Mouse (Mus musculus) activated CD4-positive, CD25-positive, alpha-beta regulatory T cell, adult 9 weeks (primary cell): ENCODE data around the gene Rps28. TPM values are rescaled to one million over a fixed set of nuclear protein-coding genes. Genes with fewer than 3 reads are reported as not detected.

Experiments
- polyA plus RNA-seq: library from polyadenylated mRNA; unstranded; fragments of 100-300 nt; shearing (Covaris generic); gene quantifications from one replicate; pipeline ENCODE4 v1.2.1, GENCODE M21; 2017

Gene Rps28
- 1,074 TPM for polyA plus RNA-seq

DNA sequence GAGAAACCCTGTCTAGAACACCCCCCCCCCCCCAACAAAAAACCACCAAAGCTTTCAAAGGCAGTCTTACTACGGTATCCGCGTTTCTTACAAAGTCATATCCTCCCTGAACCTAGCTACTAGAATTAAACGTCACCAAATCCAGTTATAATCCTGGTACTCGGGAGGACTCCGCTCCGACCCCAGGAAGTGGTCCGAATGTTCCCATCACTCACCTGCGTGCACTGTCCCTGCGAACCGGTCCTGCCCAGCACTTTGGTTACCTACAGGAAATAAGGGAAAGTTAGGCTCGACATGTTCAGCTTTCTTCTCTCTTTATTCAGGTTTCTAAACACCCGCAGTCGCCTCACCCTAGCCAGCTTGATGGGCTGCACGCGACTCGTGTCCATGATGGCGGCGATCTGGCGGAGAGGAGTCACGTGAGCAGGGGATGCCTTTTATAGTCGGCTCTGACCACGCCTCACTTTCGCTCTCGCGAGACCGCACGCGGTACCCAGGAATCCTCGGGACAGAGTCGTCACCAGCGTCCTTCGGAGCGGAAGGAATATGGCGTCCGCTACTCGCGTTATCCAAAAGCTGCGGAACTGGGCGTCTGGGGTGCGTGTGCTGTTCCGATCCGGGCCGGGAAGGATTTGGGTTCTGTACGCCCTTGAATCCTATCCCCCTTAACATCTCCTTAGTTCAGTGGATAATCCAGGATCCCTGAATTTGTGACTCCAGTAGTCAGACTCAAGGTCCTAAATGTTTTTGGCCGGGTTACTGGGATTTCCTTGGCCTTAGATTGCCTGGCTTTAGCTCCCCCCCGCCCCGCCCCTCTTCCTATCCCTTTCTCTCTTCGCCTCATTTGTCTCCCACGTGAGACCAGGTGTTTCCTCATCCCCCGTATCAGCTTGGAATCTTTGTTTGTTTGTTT, at the start of gene Rps28, which contains the start of gene Ndufa7:
Gene Rps28 (minus strand): TSS at position 479 of the 913 bp plus-strand sequence.
Gene Ndufa7 (plus strand): TSS at position 489 of the 913 bp plus-strand sequence.

DNA sequence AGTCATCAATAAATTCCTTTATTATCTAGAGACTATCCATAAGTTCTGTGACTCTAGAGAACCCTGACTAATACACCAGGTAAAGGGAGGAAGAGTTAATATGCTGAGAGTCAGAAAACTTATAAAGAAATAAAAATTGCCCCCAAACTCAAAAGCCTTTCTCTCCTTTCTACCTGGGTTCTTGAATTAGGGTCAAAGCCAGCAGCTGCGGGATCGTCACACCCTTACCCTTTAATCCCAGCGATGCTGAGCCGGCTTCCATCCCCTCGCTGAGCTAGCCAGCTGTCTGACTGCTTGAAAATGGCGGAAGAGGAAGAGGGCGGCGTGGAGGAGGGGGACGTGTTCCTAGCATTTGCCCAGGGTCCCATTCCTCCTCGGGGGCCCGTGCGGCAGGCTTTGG, 49.2 kb upstream of the Rps28 start, which contains the start of gene Gm7029:
Gene Gm7029 (plus strand): TSS at position 301 of the 400 bp plus-strand sequence.

DNA sequence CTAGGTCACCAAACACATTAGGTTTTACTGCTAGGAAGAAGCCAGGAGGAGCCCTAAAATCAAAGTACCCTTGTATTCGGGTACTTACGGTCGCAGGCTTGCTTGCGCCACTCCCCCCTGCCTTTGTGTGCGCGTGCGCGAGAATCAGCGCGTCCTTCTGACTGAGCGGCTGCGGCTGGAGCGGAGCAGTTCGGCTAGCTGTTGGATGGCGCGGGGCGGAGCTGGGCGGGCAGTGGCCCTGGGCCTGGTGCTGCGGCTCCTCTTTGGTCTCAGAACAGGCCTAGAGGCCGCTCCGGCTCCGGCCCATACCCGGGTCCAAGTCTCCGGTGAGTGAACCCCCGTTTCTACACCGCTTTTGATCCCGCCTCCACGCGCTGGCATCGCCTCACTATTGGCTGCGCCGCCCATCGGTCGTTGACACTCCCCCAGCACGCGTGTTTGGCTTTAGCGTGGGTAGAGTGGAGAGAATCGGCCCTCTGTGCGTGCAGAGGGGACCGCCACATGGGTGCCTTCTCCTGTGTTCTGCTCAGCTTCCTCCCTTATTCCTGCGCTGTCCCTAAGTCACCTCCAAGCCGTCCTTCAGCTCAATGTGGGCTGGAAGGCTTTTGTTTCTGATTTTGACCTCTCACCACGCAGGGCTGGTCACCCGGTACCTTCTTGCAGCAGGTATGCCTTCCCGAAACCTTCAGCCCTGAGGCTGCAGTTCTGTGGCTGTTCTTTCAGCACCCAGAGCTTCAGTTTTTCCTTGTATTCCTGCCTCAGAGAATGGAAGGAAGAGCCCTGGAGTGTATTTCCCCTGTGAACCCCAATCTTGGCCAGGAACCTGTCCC, 18.8 kb upstream of the Rps28 start, which contains the start of gene Cd320:
Gene Cd320 (plus strand): TSS at position 126 of the 830 bp plus-strand sequence.

DNA sequence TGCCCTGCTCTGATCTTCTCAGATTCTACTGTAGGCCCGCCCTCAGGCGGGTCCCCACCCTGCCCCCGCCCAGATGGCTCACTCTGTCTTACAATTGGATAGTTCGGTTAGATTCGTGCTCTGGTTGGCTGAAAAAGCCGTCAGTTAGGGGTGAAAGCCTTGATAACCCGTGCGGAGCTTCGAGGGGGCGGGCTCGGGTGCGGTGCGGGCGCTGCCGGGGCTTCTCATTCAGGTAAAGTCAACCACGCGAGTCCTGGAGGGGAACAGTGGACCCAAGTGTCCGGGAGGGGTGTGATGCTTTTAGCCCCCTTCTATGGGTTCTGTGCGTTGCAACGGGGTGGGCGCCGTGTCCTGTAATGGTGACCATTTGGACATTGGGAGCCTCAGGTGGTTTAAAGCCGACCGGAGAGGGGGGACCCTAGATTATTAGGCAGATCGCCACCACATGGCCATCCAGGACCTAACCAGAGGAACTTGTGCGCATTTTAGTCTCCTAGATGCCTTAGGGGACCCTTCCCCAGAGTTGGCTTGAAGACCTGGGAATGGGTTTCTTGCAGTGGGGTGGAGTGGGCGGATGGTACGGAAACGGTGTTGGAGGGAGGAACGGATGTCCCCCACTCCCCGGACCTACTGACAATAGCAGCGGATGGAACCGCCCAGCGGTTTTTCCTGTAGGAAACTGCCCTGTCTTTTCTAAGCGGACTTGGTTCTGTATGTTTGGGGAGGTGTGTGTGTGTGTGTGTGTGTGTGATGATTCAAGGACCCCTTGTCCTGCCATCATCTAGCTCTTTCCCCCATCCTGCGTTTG, 13.8 kb downstream of the Rps28 start, which contains the start of gene Kank3:
Gene Kank3 (plus strand): TSS at position 186 of the 808 bp plus-strand sequence.

DNA sequence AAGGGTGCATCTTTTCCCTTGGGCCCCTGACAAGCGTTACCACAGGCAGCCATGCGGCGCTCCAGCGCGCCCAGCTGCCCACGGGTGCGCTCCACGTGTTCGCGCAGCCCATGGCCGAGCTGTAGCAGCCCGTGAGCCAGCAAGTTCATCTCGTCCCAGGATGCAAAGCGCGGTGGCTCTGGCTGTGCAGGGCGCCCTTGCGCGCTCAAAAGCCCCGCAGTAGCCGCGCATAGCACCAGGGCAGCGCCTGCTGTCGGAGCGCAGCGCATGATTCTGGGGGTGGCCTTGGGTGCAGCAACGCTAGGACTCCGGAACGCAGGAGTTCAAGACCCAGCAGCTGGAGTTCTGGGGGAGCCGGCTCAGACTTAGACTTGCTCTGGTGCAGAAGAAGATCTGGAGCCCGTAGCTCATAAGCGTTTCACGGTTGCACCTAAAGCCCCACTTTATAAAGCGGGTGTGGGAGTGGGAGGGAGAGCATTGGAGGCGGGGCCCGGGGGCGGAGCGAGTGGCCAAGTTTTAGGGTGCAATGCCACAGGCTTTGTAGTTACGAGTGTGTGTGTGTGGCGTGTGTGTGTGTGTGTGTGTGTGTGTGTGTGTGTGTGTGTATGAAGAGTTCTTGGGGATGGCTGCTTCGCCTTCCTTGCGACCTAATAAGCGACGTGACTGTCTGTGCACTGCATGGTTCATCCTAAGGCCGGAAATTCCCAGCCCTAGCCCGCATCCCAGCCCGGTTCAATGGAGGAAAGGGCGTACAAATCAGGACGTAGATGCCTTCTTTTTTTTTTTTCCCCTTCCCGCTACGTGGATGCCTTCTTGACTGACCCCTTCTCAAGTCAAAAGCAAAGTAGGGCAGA, 43.0 kb downstream of the Rps28 start, which contains the start of gene Angptl4:
Gene Angptl4 (minus strand): TSS at position 707 of the 854 bp plus-strand sequence.

Other genes with a start within 250 kb of the Rps28 start
- gene Zfp414, start 195.5 kb downstream of the Rps28 start, polyA plus RNA-seq: 58.2 TPM
- gene Pram1, start 186.5 kb downstream of the Rps28 start, polyA plus RNA-seq: 2.0 TPM
- gene Hnrnpm, start 137.7 kb downstream of the Rps28 start, polyA plus RNA-seq: 416 TPM
- 50.9 TPM for gene March2, start 105.9 kb downstream of the Rps28 start, polyA plus RNA-seq
- gene Rab11b, start 64.0 kb downstream of the Rps28 start, polyA plus RNA-seq: 298 TPM
- 4.4 TPM for gene Angptl4, start 42.7 kb downstream of the Rps28 start, polyA plus RNA-seq
- 3.4 TPM for gene Kank3, start 14.0 kb downstream of the Rps28 start, polyA plus RNA-seq
- gene Ndufa7, start within 50 bp of the Rps28 start, polyA plus RNA-seq: 386 TPM
- gene Cd320, start 18.5 kb upstream of the Rps28 start, polyA plus RNA-seq: 32.2 TPM
- gene Gm7029, start 49.3 kb upstream of the Rps28 start, polyA plus RNA-seq: not detected
- 8.5 TPM for gene Kifc1, start 66.1 kb upstream of the Rps28 start, polyA plus RNA-seq
- 5.0 TPM for gene Platr17, start 80.6 kb upstream of the Rps28 start, polyA plus RNA-seq
- 132 TPM for gene Daxx, start 84.9 kb upstream of the Rps28 start, polyA plus RNA-seq
- 697 TPM for gene Tapbp, start 91.3 kb upstream of the Rps28 start, polyA plus RNA-seq
- gene Zbtb22, start 91.3 kb upstream of the Rps28 start, polyA plus RNA-seq: 20.2 TPM
- gene Rgl2, start 105.0 kb upstream of the Rps28 start, polyA plus RNA-seq: 135 TPM
- gene Pfdn6, start 115.8 kb upstream of the Rps28 start, polyA plus RNA-seq: 140 TPM
- gene Wdr46, start 116.1 kb upstream of the Rps28 start, polyA plus RNA-seq: 58.5 TPM
- gene B3galt4, start 126.9 kb upstream of the Rps28 start, polyA plus RNA-seq: 30.8 TPM
- 89.2 TPM for gene Vps52, start 131.2 kb upstream of the Rps28 start, polyA plus RNA-seq
- gene Rps18, start 131.4 kb upstream of the Rps28 start, polyA plus RNA-seq: 2,816 TPM
- gene H2-K1, start 175.8 kb upstream of the Rps28 start, polyA plus RNA-seq: 13,533 TPM
- 21.4 TPM for gene Ring1, start 200.1 kb upstream of the Rps28 start, polyA plus RNA-seq
- 41.5 TPM for gene H2-Ke6, start 203.5 kb upstream of the Rps28 start, polyA plus RNA-seq
- 132 TPM for gene Slc39a7, start 207.1 kb upstream of the Rps28 start, polyA plus RNA-seq
- gene Rxrb, start 207.2 kb upstream of the Rps28 start, polyA plus RNA-seq: 22.6 TPM
- 3.3 TPM for gene Col11a2, start 214.9 kb upstream of the Rps28 start, polyA plus RNA-seq